Mouse (Mus musculus): Measurements from ENCODE around the gene Plcb1. TPM values are rescaled to one million over a fixed set of nuclear protein-coding genes. Genes with fewer than 3 reads are reported as not detected.

Gene Plcb1
- polyA plus RNA-seq, 1 experiment from 2014 or later: 21.2 TPM

GRCm38 (mm10) chr2:134946331-134946730 is 160.5 kb downstream of the Plcb1 start:
- Histone ChIP-seq H3K9me3 (no peaks in the 10 kb centered on the region), H3K4me1 (replicated peaks) (peaks cover 5% of the 10 kb centered on the region; the same call in 1 of the 2 replicates), H3K27me3 (no peaks in the 10 kb centered on the region), H3K36me3 (no peaks in the 10 kb centered on the region), H3K4me3 (replicated peaks) (no peak overlapping the region), H3K4me2 (replicated peaks) (no peak overlapping the region), H3K27ac (no peak overlapping the region), H3K9ac (replicated peaks) (no peak overlapping the region)
- WGBS: 80% methylated on average over 8 of the region's 8 CpGs
- no peak for ATAC-seq

GRCm38 (mm10) chr2:134946911-134947310 is 161.0 kb downstream of the Plcb1 start:
- Histone ChIP-seq H3K4me2 (replicated peaks) (no peak overlapping the region), H3K9ac (replicated peaks) (no peak overlapping the region), H3K4me1 (replicated peaks) (peaks cover 5% of the 10 kb centered on the region; the same call in 1 of the 2 replicates), H3K36me3 (no peaks in the 10 kb centered on the region), H3K27ac (no peak overlapping the region), H3K27me3 (no peaks in the 10 kb centered on the region), H3K4me3 (replicated peaks) (no peak overlapping the region), H3K9me3 (no peaks in the 10 kb centered on the region)
- ATAC-seq: no peak
- WGBS: 82% methylated on average over 1 of the region's 1 CpGs

DNA sequence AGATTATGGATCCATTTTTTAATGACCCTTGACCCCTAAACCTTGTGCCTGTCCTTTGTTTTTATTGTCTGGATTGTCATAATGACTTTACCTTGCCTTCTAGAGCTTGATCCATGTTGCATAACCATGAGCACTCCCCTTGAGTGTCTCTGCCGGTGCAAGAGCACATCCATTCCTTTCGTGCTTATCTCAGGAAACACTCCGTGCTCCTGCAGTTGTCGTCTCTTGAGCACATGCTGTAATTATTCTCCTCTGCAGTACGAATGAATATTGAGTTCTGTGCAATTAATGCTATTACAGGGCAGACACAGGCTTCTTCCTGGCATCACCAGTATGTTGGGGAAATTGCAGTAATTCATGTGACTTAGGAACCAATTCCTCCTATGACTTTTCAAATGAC is 166.2 kb downstream of the Plcb1 start:
- Histone ChIP-seq H3K4me2 (replicated peaks) (no peak overlapping the region), H3K4me1 (replicated peaks) (no peaks in the 10 kb centered on the region), H3K4me3 (replicated peaks) (no peak overlapping the region), H3K36me3 (no peaks in the 10 kb centered on the region), H3K9me3 (no peaks in the 10 kb centered on the region), H3K9ac (replicated peaks) (no peak overlapping the region), H3K27ac (no peak overlapping the region), H3K27me3 (no peaks in the 10 kb centered on the region)
- 78% methylated on average over 5 of the region's 5 CpGs for WGBS
- ATAC-seq: no peak

DNA sequence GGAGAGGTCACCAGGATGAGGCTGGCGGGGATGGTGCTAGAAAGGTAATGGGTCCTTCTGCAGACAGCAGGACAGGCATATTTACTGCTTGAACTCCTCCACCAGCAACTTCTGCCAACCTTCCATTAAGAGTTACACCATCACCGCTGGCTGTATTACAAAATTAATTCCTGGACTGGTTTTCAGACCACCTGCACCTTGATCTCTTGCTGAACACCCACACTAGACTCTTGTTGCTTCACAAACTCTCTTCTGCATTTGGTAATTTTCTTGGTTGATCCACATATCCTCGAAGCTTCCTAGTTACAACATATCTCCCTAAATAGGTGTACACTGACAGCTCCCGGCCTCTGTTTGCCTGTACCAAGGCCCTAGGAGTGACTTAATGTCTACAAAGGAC is 170.6 kb downstream of the Plcb1 start:
- H3K4me2 ChIP-seq (replicated peaks): no peak overlapping the region
- no peaks in the 10 kb centered on the region for H3K27me3 ChIP-seq
- no peak overlapping the region for H3K9ac ChIP-seq (replicated peaks)
- H3K27ac ChIP-seq: no peak overlapping the region
- no peaks in the 10 kb centered on the region for H3K9me3 ChIP-seq
- no peak for ATAC-seq
- 92% methylated on average over 4 of the region's 4 CpGs for WGBS
- H3K36me3 ChIP-seq: no peaks in the 10 kb centered on the region
- H3K4me1 ChIP-seq (replicated peaks): no peaks in the 10 kb centered on the region
- H3K4me3 ChIP-seq (replicated peaks): no peak overlapping the region

DNA sequence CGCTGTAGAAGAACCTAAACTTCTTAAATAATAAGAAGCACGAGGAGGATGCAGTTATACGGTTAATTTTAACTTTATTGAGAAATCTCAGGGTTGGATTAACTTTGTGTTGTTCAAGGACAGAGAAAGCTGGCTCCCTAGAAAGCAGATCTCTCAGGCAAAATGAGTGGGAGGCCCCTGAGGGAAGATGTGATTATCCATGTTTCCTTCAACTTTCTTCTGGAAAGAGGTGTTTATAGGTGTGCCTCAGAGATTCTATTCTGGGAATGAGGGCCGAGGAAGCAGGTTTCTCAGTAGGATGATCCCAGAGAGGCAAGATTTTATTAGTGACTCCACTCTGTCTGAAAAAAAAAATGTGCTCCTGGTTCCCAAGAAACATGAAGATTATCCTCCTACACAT is 180.3 kb downstream of the Plcb1 start:
- no peak overlapping the region for H3K4me3 ChIP-seq (replicated peaks)
- H3K9me3 ChIP-seq: no peaks in the 10 kb centered on the region
- ATAC-seq: no peak
- no peaks in the 10 kb centered on the region for H3K4me1 ChIP-seq (replicated peaks)
- no peaks in the 10 kb centered on the region for H3K36me3 ChIP-seq
- 90% methylated on average over 4 of the region's 4 CpGs for WGBS
- H3K27ac ChIP-seq: no peak overlapping the region
- no peaks in the 10 kb centered on the region for H3K27me3 ChIP-seq
- no peak overlapping the region for H3K4me2 ChIP-seq (replicated peaks)
- no peak overlapping the region for H3K9ac ChIP-seq (replicated peaks)

DNA sequence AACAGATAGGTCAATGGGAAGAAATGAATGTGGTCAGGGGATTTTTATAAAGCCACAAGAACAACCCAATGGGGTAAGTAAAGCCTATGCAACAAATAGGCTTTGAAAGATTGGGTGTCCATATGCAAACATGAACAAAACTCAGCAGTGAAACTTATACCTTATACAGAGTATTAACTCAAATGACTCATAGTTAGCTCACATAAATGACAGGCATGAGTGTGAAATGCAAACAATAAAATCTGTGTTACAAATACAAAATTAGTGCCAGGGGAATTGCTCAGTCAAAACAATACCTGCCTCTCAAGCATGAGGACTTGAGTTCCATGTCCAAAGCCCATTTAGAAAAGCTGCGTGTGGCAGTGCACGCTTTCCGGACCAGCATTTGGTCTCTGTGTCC is 182.5 kb downstream of the Plcb1 start:
- Histone ChIP-seq H3K4me2 (replicated peaks) (no peak overlapping the region), H3K4me3 (replicated peaks) (no peak overlapping the region), H3K27me3 (no peaks in the 10 kb centered on the region), H3K27ac (no peak overlapping the region), H3K9me3 (no peaks in the 10 kb centered on the region), H3K4me1 (replicated peaks) (no peaks in the 10 kb centered on the region), H3K9ac (replicated peaks) (no peak overlapping the region), H3K36me3 (no peaks in the 10 kb centered on the region)
- WGBS: 85% methylated on average over 3 of the region's 3 CpGs
- no peak for ATAC-seq

- Histone ChIP-seq H3K4me3 (replicated peaks) (no peak overlapping the region), H3K4me2 (replicated peaks) (no peak overlapping the region), H3K9ac (replicated peaks) (no peak overlapping the region), H3K36me3 (no peaks in the 10 kb centered on the region), H3K4me1 (replicated peaks) (peaks cover 6% of the 10 kb centered on the region), H3K9me3 (no peaks in the 10 kb centered on the region), H3K27ac (no peak overlapping the region), H3K27me3 (no peaks in the 10 kb centered on the region)
- ATAC-seq: no peak
- 92% methylated on average over 6 of the region's 6 CpGs for WGBS
These were observed 186.5 kb downstream of the Plcb1 start for GRCm38 (mm10) chr2:134972376-134972775.

DNA sequence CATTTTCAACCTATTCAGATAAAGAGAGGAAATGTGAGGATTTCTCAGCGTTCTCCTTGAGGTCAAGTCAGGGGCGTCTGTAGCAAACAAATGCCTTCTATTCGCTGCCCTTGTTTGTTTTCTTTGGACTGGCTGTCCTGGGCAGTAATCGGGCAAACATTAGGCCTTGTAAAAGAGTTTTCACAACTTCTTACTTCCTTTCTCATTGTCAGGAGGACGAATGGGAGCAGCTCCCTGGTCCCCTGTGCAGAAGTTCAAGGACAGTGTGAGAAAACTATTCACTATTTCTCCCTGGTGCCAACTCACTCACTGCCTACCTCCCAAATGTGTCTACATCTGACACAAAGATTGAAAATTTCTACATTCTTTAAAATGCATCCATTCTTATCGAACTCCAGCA is 188.8 kb downstream of the Plcb1 start:
- 69% methylated on average over 6 of the region's 6 CpGs for WGBS
- Histone ChIP-seq H3K4me3 (replicated peaks) (no peak overlapping the region), H3K27ac (no peak overlapping the region), H3K9me3 (no peaks in the 10 kb centered on the region), H3K9ac (replicated peaks) (no peak overlapping the region), H3K27me3 (no peaks in the 10 kb centered on the region), H3K36me3 (no peaks in the 10 kb centered on the region), H3K4me2 (replicated peaks) (no peak overlapping the region), H3K4me1 (replicated peaks) (peaks cover 6% of the 10 kb centered on the region)
- no peak for ATAC-seq

DNA sequence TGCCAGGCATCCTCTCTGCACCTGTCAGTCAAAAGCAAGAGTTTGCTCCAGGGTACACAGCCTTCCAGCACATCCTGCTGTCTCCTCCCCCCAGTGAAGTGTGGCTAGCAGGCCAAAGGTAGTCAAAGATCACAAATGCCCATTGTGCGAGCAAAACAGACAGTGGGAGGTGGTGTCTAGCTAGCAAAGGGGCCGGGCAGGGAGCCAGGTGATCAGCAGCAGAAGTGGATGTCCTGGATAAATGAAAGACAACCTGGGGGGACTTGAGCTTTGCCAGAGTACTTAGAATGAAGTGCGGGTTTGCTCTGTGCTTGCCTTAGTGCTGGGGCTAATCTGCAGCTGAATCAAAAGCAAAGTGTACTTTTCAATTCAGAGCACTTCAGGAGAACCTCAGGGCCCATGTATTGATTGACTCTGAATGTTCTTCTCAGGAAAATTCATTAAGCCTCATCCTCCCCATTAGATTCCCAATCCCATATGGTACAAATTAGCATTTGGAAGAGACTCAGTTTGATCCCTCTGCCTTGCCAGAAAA is 191.0 kb downstream of the Plcb1 start:
- peak; percentile 53; the same call in 1 of the 2 replicates for ATAC-seq
- Histone ChIP-seq H3K4me1 (replicated peaks) (peaks cover 6% of the 10 kb centered on the region), H3K4me3 (replicated peaks) (no peak overlapping the region), H3K9ac (replicated peaks) (no peak overlapping the region), H3K27me3 (no peaks in the 10 kb centered on the region), H3K9me3 (no peaks in the 10 kb centered on the region), H3K36me3 (no peaks in the 10 kb centered on the region), H3K4me2 (replicated peaks) (no peak overlapping the region), H3K27ac (no peak overlapping the region)
- WGBS: 36% methylated on average over 3 of the region's 3 CpGs

DNA sequence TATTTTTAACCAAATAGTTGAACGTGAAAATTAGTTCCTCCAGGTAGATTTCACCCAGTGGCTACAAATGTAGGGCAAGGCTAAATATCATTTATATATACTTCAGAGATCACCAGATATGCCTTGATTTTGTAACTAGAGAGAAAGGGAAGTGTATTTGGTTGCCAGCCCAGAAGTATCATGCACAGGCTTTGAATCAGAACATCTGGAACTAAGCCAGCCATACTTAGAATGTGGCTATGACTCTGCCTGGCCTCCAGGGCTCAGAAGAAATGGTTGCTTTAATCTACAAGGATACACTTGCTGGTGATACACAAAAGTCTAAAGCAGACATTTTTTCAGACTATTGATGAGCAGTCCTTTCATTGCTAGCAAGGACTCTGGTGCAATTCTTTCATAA is 191.8 kb downstream of the Plcb1 start:
- WGBS: 93% methylated on average over 1 of the region's 1 CpGs
- H3K9me3 ChIP-seq: no peaks in the 10 kb centered on the region
- ATAC-seq: no peak
- no peaks in the 10 kb centered on the region for H3K36me3 ChIP-seq
- H3K4me2 ChIP-seq (replicated peaks): no peak overlapping the region
- peaks cover 6% of the 10 kb centered on the region for H3K4me1 ChIP-seq (replicated peaks)
- H3K9ac ChIP-seq (replicated peaks): no peak overlapping the region
- no peak overlapping the region for H3K27ac ChIP-seq
- H3K27me3 ChIP-seq: no peaks in the 10 kb centered on the region
- no peak overlapping the region for H3K4me3 ChIP-seq (replicated peaks)

GRCm38 (mm10) chr2:134981394-134981793 is 195.5 kb downstream of the Plcb1 start:
- Histone ChIP-seq H3K4me1 (replicated peaks) (peaks cover 6% of the 10 kb centered on the region), H3K36me3 (no peaks in the 10 kb centered on the region), H3K9ac (replicated peaks) (no peak overlapping the region), H3K9me3 (no peaks in the 10 kb centered on the region), H3K4me3 (replicated peaks) (no peak overlapping the region), H3K27ac (no peak overlapping the region), H3K4me2 (replicated peaks) (no peak overlapping the region), H3K27me3 (no peaks in the 10 kb centered on the region)
- no peak for ATAC-seq

DNA sequence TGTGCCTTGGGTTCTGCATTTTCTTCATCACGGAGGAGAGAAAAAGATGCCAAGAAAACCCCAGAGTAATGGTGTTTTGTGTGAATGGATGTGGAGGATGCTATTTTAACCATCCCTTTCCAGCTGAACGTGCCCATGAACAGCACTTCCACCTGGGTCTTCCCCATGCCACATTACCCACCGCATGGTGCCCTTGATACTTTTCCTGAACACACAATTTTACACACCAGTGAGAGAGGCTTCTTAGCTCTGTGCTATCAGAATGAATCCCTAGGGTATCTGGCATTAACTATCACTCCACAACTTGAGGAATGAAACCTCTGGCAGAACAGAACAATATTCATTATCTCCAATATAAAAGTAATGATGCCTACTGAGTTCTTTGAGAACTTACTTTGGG is 199.0 kb downstream of the Plcb1 start:
- Histone ChIP-seq H3K9me3 (no peaks in the 10 kb centered on the region), H3K27ac (no peak overlapping the region), H3K4me3 (replicated peaks) (no peak overlapping the region), H3K27me3 (no peaks in the 10 kb centered on the region), H3K9ac (replicated peaks) (no peak overlapping the region), H3K4me2 (replicated peaks) (no peak overlapping the region), H3K36me3 (no peaks in the 10 kb centered on the region), H3K4me1 (replicated peaks) (no peaks in the 10 kb centered on the region)
- WGBS: 93% methylated on average over 3 of the region's 3 CpGs
- no peak for ATAC-seq

DNA sequence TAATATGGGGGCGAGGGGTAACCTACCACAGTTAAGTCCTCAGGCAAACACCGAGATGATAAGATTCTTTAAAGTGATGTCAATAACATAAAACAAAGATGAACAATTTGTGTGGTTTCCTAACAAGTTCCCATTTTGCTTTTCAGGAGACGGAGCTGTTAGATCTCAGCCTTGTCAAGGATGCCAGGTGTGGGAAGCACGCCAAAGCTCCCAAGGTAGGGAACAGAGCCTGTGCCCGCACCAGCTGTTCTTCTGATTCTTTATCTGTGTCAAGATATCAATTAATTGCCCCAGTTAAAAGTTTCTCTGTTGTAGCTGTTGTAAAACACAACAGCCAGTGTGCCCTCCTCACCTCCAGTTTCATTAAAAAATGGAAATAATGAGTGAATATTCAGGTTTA is 202.1 kb downstream of the Plcb1 start:
- WGBS: 88% methylated on average over 5 of the region's 5 CpGs
- no peaks in the 10 kb centered on the region for H3K36me3 ChIP-seq
- H3K4me1 ChIP-seq (replicated peaks): no peaks in the 10 kb centered on the region
- no peak overlapping the region for H3K27ac ChIP-seq
- no peaks in the 10 kb centered on the region for H3K9me3 ChIP-seq
- no peak overlapping the region for H3K4me2 ChIP-seq (replicated peaks)
- no peaks in the 10 kb centered on the region for H3K27me3 ChIP-seq
- H3K9ac ChIP-seq (replicated peaks): no peak overlapping the region
- no peak for ATAC-seq
- H3K4me3 ChIP-seq (replicated peaks): no peak overlapping the region
